Mouse (Mus musculus): ENCODE measurements around the gene Rragd.
"Not testable (repeated sequence)": the region's sequence is repeated elsewhere in the genome, so short reads cannot be mapped to it uniquely, and the experiment has no call there.

The Rragd gene

GRCm38 (mm10) chr4:32982716-32983175, at the start of gene Rragd:
TSS of gene Rragd (plus strand) at chr4:32983037.
- peak; percentile 32 to 50 for DNase-seq (ENCODE audit: low spot score in 2 of 2)

- no peak for DNase-seq (ENCODE audit: low spot score in 2 of 2)
These were observed 46.0 kb upstream of the Rragd start for GRCm38 (mm10) chr4:32936762-32937341.

- DNase-seq (ENCODE audit: low spot score in 2 of 2) = no peak
These were observed 43.3 kb upstream of the Rragd start for GRCm38 (mm10) chr4:32939521-32939920.

GRCm38 (mm10) chr4:32939964-32940363, 42.9 kb upstream of the Rragd start:
- DNase-seq (ENCODE audit: low spot score in 2 of 2) = no peak

GRCm38 (mm10) chr4:32940984-32941383, 41.9 kb upstream of the Rragd start:
- no peak for DNase-seq (ENCODE audit: low spot score in 2 of 2)

GRCm38 (mm10) chr4:32947631-32948030, 35.2 kb upstream of the Rragd start:
- no peak for DNase-seq (ENCODE audit: low spot score in 2 of 2)

GRCm38 (mm10) chr4:32948696-32949095, 34.1 kb upstream of the Rragd start:
- no peak for DNase-seq (ENCODE audit: low spot score in 2 of 2)

GRCm38 (mm10) chr4:32950356-32951034, 32.3 kb upstream of the Rragd start, which contains the start of gene Ankrd6:
TSS of gene Ankrd6 (minus strand) at chr4:32950841.
- peak; percentile 61 to 64 for DNase-seq (ENCODE audit: low spot score in 2 of 2)

GRCm38 (mm10) chr4:32951035-32951940, 31.5 kb upstream of the Rragd start:
- no peak for DNase-seq (ENCODE audit: low spot score in 2 of 2)

GRCm38 (mm10) chr4:32952681-32953080, 30.2 kb upstream of the Rragd start:
- DNase-seq (ENCODE audit: low spot score in 2 of 2) = no peak

- no peak for DNase-seq (ENCODE audit: low spot score in 2 of 2)
These were observed 26.4 kb upstream of the Rragd start for GRCm38 (mm10) chr4:32956423-32956822.

GRCm38 (mm10) chr4:32961394-32961793, 21.4 kb upstream of the Rragd start:
- no peak for DNase-seq (ENCODE audit: low spot score in 2 of 2)

- DNase-seq (ENCODE audit: low spot score in 2 of 2) = not testable (repeated sequence)
These were observed 18.2 kb upstream of the Rragd start for GRCm38 (mm10) chr4:32964619-32965018.

GRCm38 (mm10) chr4:32977331-32977730, 5.5 kb upstream of the Rragd start:
- no peak for DNase-seq (ENCODE audit: low spot score in 2 of 2)

- no peak for DNase-seq (ENCODE audit: low spot score in 2 of 2)
These were observed 2.8 kb upstream of the Rragd start for GRCm38 (mm10) chr4:32980061-32980460.

GRCm38 (mm10) chr4:32981617-32982016, 1.2 kb upstream of the Rragd start:
- DNase-seq (ENCODE audit: low spot score in 2 of 2) = no peak

- DNase-seq (ENCODE audit: low spot score in 2 of 2) = no peak
These were observed 659 bp upstream of the Rragd start for GRCm38 (mm10) chr4:32982041-32982715.

- peak; percentile 30 to 53 for DNase-seq (ENCODE audit: low spot score in 2 of 2)
These were observed 629 bp downstream of the Rragd start for GRCm38 (mm10) chr4:32983176-32984155.

- no peak for DNase-seq (ENCODE audit: low spot score in 2 of 2)
These were observed 1.4 kb downstream of the Rragd start for GRCm38 (mm10) chr4:32984242-32984641.

All from right cerebral cortex, postnatal 36 days (tissue).